Mouse (Mus musculus): Measurements from ENCODE around the gene Ccer2.

- TF ChIP-seq POLR2A (IDR thresholded peaks at IDR 0.05; ENCODE audit: borderline replicate concordance, control insufficient read depth, low read depth, low read length) (no peak), CTCF (IDR thresholded peaks at IDR 0.05; ENCODE audit: control insufficient read depth, insufficient read depth, low read length) (no peak)
Measured at GRCm38 (mm10) chr7:28709454-28709853, 46.5 kb upstream of the Ccer2 start.
